Mouse (Mus musculus) heart, adult 2 months (tissue): ENCODE measurements around the gene Spata2l. TPM values are rescaled to one million over a fixed set of nuclear protein-coding genes. Genes with fewer than 3 reads are reported as not detected.

Experiments
- DNase-seq, 2 experiments: peaks; one replicate each; pipeline ENCODE4 v3.0.0; 2021
- H3K27ac ChIP-seq: fragments of 200-600 bp; 2 replicates; pipeline ENCODE4 v1.8.1; 2022
- H3K27me3 ChIP-seq: fragments of 200-500 bp; 2 replicates; pipeline ENCODE4 v1.6.1; 2012; ENCODE audit warnings: mild to moderate bottlenecking, low read length, inconsistent platforms, mixed read lengths; ENCODE audit not compliant: control insufficient read depth, insufficient read depth
- H3K36me3 ChIP-seq: fragments of 200-500 bp; 2 replicates; pipeline ENCODE4 v1.6.1; 2012; ENCODE audit warnings: low read length, inconsistent platforms; ENCODE audit not compliant: control insufficient read depth, insufficient read depth
- H3K4me1 ChIP-seq: fragments of 200-500 bp; 2 replicates; pipeline ENCODE4 v1.6.1; 2011; ENCODE audit warnings: low read length; ENCODE audit not compliant: control insufficient read depth, insufficient read depth
- H3K4me3 ChIP-seq: fragments of 200-600 bp; 2 replicates; pipeline ENCODE4 v1.8.1; 2022
- H3K79me2 ChIP-seq: fragments of 200-500 bp; replicated peaks from 2 replicates; pipeline ENCODE4 v1.6.1; 2012; ENCODE audit warnings: mild to moderate bottlenecking, inconsistent platforms, low read length, moderate library complexity, mixed read lengths; ENCODE audit not compliant: control insufficient read depth, insufficient read depth
- H3K9ac ChIP-seq: fragments of 200-500 bp; 2 replicates; pipeline ENCODE4 v1.6.1; 2012; ENCODE audit warnings: low read depth, mild to moderate bottlenecking, control low read depth, inconsistent platforms, low read length, mixed read lengths
- CTCF ChIP-seq: fragments of 200-600 bp; IDR thresholded peaks from 2 replicates; pipeline ENCODE4 v1.8.1; 2022; ENCODE audit warnings: antibody characterized with exemption, mild to moderate bottlenecking, moderate library complexity
- EP300 ChIP-seq: fragments of 200-500 bp; IDR thresholded peaks from 2 replicates; pipeline ENCODE4 v1.6.1; 2011; ENCODE audit warnings: low read depth, low read length, control low read depth; ENCODE audit not compliant: insufficient read depth
- POLR2A ChIP-seq: fragments of 200-500 bp; IDR thresholded peaks from 2 replicates; pipeline ENCODE4 v1.6.1; 2011; ENCODE audit warnings: mild to moderate bottlenecking, low read depth, low read length, control low read depth; ENCODE audit not compliant: insufficient read depth
- WGBS: fragments of 180-500 bp; shearing (Covaris S2); methylation state at CpG from one replicate; pipeline ENCODE4 v1.1.7; 2018; 5-methylcytosine and 5-hydroxymethylcytosine counted together
- intact Hi-C: fragments of 180-260 bp; cut with DNase I; formaldehyde crosslinking; loops from one replicate; pipeline ENCODE4 v1.15.1; 2025
- polyA plus RNA-seq: library from polyadenylated mRNA; depleted of rRNA; stranded (reverse); fragments of >200 nt; gene quantifications from 2 replicates; pipeline ENCODE4 v1.2.3, GENCODE M21; 2012; rRNA removed
- total RNA-seq, 2 experiments: library from RNA; stranded (reverse); gene quantifications; 2 replicates each; pipeline ENCODE4 v1.2.3; 2021

Gene Spata2l
- total and polyA plus RNA-seq, 3 experiments, result 6.0 to 7.5 (median 6.7) TPM

GRCm38 (mm10) chr8:123188841-123189240 is 47.2 kb downstream of the Spata2l start:
- H3K27ac ChIP-seq, result no peak overlapping the region
- DNase-seq, result peak in 1 of 2 experiments; percentile 22
- TF ChIP-seq CTCF (no peak), EP300 (no peak), POLR2A (no peak)

GRCm38 (mm10) chr8:123188006-123188405 is 48.0 kb downstream of the Spata2l start:
- H3K27ac ChIP-seq, result no peak overlapping the region
- no peak overlapping the region for H3K9ac ChIP-seq
- intact Hi-C loops, result loop anchor here (5.0 kb wide), 1 partner anchor 41 kb away; no protein-coding TSS in a partner anchor
- no peak overlapping the region; the same call in 1 of the 2 replicates for H3K4me3 ChIP-seq
- WGBS, result 76% methylated on average over 2 of the region's 2 CpGs
- peaks cover 4% of the 10 kb centered on the region for H3K4me1 ChIP-seq
- DNase-seq, result no peak
- H3K27me3 ChIP-seq, result no peaks in the 10 kb centered on the region
- TF ChIP-seq POLR2A (no peak), CTCF (no peak), EP300 (no peak)
- H3K79me2 ChIP-seq, result no peaks in the 10 kb centered on the region
- H3K36me3 ChIP-seq, result no peaks in the 10 kb centered on the region

More at GRCm38 (mm10) chr8:123188841-123189240, 47.2 kb downstream of the Spata2l start:
- Histone ChIP-seq H3K4me1 (peaks cover 4% of the 10 kb centered on the region), H3K9ac (no peak overlapping the region), H3K36me3 (no peaks in the 10 kb centered on the region), H3K27me3 (no peaks in the 10 kb centered on the region), H3K4me3 (no peak overlapping the region), H3K79me2 (no peaks in the 10 kb centered on the region)
- 51% methylated on average over 7 of the region's 7 CpGs for WGBS
- intact Hi-C loops, result loop anchor here (5.0 kb wide), 1 partner anchor 42 kb away; no protein-coding TSS in a partner anchor

- Histone ChIP-seq H3K27me3 (no peaks in the 10 kb centered on the region), H3K27ac (peak within 1 kb of the TSS; percentile 67), H3K4me1 (peaks cover 4% of the 10 kb centered on the region), H3K4me3 (peak within 1 kb of the TSS; percentile 18), H3K79me2 (no peaks in the 10 kb centered on the region), H3K9ac (peak within 1 kb of the TSS; percentile 20), H3K36me3 (no peaks in the 10 kb centered on the region)
- WGBS, result 48% methylated on average over 19 of the region's 19 CpGs
- TF ChIP-seq POLR2A (peak; percentile 36), CTCF (no peak), EP300 (0 out of 2 replicates have a peak, but pooled peaks have one; percentile 57)
- peak; percentile 67 to 78 for DNase-seq
- intact Hi-C loops, result loop anchor here (5.0 kb wide), 1 partner anchor 38 kb away; no protein-coding TSS in a partner anchor
These were observed 50.2 kb downstream of the Spata2l start, which contains the start of gene Dpep1 for GRCm38 (mm10) chr8:123185566-123186409. Dpep1 (plus strand) TSS chr8:123186242.

- Histone ChIP-seq H3K4me1 (no peaks in the 10 kb centered on the region; the same call in 1 of the 2 replicates), H3K36me3 (no peaks in the 10 kb centered on the region), H3K27ac (no peak overlapping the region), H3K4me3 (no peak overlapping the region), H3K79me2 (no peaks in the 10 kb centered on the region), H3K27me3 (no peaks in the 10 kb centered on the region), H3K9ac (no peak overlapping the region)
- intact Hi-C loops, result no loop called here
- 61% methylated on average over 3 of the region's 3 CpGs for WGBS
- peak; percentile 70 to 75 for DNase-seq
- TF ChIP-seq CTCF (no peak), EP300 (0 out of 2 replicates have a peak, but pooled peaks have one; percentile 58), POLR2A (no peak)
These were observed 54.6 kb downstream of the Spata2l start for GRCm38 (mm10) chr8:123181391-123181790.

Other genes starting within 250 kb of the Spata2l start
- 10 to 100 TPM; 68.0 to 76.3 TPM for gene Ankrd11, start 194.0 kb downstream of the Spata2l start, total RNA-seq
- 34.4 and 48.3 TPM in 2 replicates for gene Ankrd11, start 194.0 kb downstream of the Spata2l start, polyA plus RNA-seq
- gene Spg7, start 173.3 kb downstream of the Spata2l start, total RNA-seq, result 10 to 100 TPM; 74.4 to 88.2 TPM
- gene Spg7, start 173.3 kb downstream of the Spata2l start, polyA plus RNA-seq, result 95.9 and 113 TPM in 2 replicates
- 100 to 1,000 TPM; 418 to 463 TPM for gene Rpl13, start 133.9 kb downstream of the Spata2l start, total RNA-seq
- 440 and 616 TPM in 2 replicates for gene Rpl13, start 133.9 kb downstream of the Spata2l start, polyA plus RNA-seq
- under 1 TPM; 0.18 to 0.91 TPM for gene Cpne7, start 118.9 kb downstream of the Spata2l start, total RNA-seq
- 0.91 and 1.7 TPM in 2 replicates for gene Cpne7, start 118.9 kb downstream of the Spata2l start, polyA plus RNA-seq
- gene Sult5a1, start 77.9 kb downstream of the Spata2l start, total RNA-seq, result under 1 TPM; 0.27 to 0.91 TPM
- 2.3 and 5.3 TPM in 2 replicates for gene Sult5a1, start 77.9 kb downstream of the Spata2l start, polyA plus RNA-seq
- 10 to 100 TPM; 35.4 to 55.0 TPM for gene Dpep1, start 50.0 kb downstream of the Spata2l start, total RNA-seq
- gene Dpep1, start 50.0 kb downstream of the Spata2l start, polyA plus RNA-seq, result 80.1 and 103 TPM in 2 replicates
- 10 to 100 TPM; 56.3 to 58.3 TPM for gene Chmp1a, start 23.5 kb downstream of the Spata2l start, total RNA-seq
- 63.9 and 81.4 TPM in 2 replicates for gene Chmp1a, start 23.5 kb downstream of the Spata2l start, polyA plus RNA-seq
- 10 to 100 TPM; 25.6 to 29.4 TPM for gene Spata33, start 23.4 kb downstream of the Spata2l start, total RNA-seq
- 16.2 and 16.4 TPM in 2 replicates for gene Spata33, start 23.4 kb downstream of the Spata2l start, polyA plus RNA-seq
- gene Cdk10, start 11.4 kb downstream of the Spata2l start, total RNA-seq, result 10 to 100 TPM; 18.4 to 22.9 TPM
- 32.4 and 37.0 TPM in 2 replicates for gene Cdk10, start 11.4 kb downstream of the Spata2l start, polyA plus RNA-seq
- gene Zfp276, start 18.0 kb upstream of the Spata2l start, total RNA-seq, result 10 to 100 TPM in 1 of 2 experiments, 1 to 10 TPM in 1; 9.3 to 11.2 TPM
- 16.1 and 20.5 TPM in 2 replicates for gene Zfp276, start 18.0 kb upstream of the Spata2l start, polyA plus RNA-seq
- gene Vps9d1, start 18.1 kb upstream of the Spata2l start, total RNA-seq, result 10 to 100 TPM; 22.6 to 34.3 TPM
- gene Vps9d1, start 18.1 kb upstream of the Spata2l start, polyA plus RNA-seq, result 44.0 and 52.1 TPM in 2 replicates
- 1 to 10 TPM; 5.3 to 6.2 TPM for gene Fanca, start 82.3 kb upstream of the Spata2l start, total RNA-seq
- 3.9 and 4.6 TPM in 2 replicates for gene Fanca, start 82.3 kb upstream of the Spata2l start, polyA plus RNA-seq
- under 1 TPM; 0.11 to 0.26 TPM for gene Spire2, start 96.5 kb upstream of the Spata2l start, total RNA-seq
- 0.29 and 0.53 TPM in 2 replicates for gene Spire2, start 96.5 kb upstream of the Spata2l start, polyA plus RNA-seq
- gene Tcf25, start 137.5 kb upstream of the Spata2l start, total RNA-seq, result 100 to 1,000 TPM; 125 to 134 TPM
- 137 and 147 TPM in 2 replicates for gene Tcf25, start 137.5 kb upstream of the Spata2l start, polyA plus RNA-seq
- gene Mc1r, start 170.9 kb upstream of the Spata2l start, total RNA-seq, result not detected
- gene Mc1r, start 170.9 kb upstream of the Spata2l start, polyA plus RNA-seq, result not detected in 2 replicates
- gene Tubb3, start 175.2 kb upstream of the Spata2l start, total RNA-seq, result under 1 TPM in 1 of 2 experiments, not detected in 1; 0.59 TPM
- 4.6 and 6.2 TPM in 2 replicates for gene Tubb3, start 175.2 kb upstream of the Spata2l start, polyA plus RNA-seq
- 10 to 100 TPM; 56.4 to 63.4 TPM for gene Def8, start 187.3 kb upstream of the Spata2l start, total RNA-seq
- gene Def8, start 187.3 kb upstream of the Spata2l start, polyA plus RNA-seq, result 48.1 and 54.7 TPM in 2 replicates
- 10 to 100 TPM; 60.1 to 65.1 TPM for gene Afg3l1, start 241.7 kb upstream of the Spata2l start, total RNA-seq
- 22.6 and 39.2 TPM in 2 replicates for gene Afg3l1, start 241.7 kb upstream of the Spata2l start, polyA plus RNA-seq